Comparison of ENCODE assay signal across 15 mouse cellular contexts in the genomic region with DNA sequence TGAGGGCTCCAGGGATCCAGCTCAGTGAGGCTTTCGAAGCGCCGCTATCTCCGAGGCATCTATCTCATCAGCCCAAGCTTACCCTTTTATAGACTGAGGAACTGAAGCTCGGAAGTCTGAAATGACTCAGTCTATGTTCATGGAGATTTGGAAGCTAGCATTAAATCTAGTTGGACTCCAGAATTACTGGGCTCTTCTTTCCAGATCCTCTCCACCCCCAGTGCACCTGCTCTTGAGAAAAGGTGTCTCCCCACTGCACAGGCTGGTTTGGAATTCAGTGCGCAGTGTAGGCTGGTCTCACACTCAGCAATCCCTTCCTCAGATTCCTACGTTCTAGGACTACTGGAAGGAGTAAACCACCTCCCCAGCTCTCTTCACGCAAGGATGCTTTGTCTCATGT.
"Had no signal": no experiment of that assay in that cellular context is flagged by ENCODE, and none has a peak within 500 bp of the region (broad histone marks: within the 10 kb centered on the region; RNA-seq: fewer than 3 reads in every experiment).

No protein-coding gene starts in this region.

- ATAC-seq: intestine, embryonic 16.5 days; liver, postnatal 0 days; midbrain, embryonic 13.5 days had no signal

- H3K27me3 ChIP-seq: kidney, embryonic 15.5 days; limb, embryonic 12.5 days; liver, embryonic 13.5 days; lung, embryonic 15.5 days; megakaryocyte, embryonic 14.5 days; midbrain, embryonic 13.5 days had no signal

- H3K4me2 ChIP-seq: kidney, embryonic 15.5 days; limb, embryonic 12.5 days; liver, embryonic 13.5 days; lung, embryonic 15.5 days; midbrain, embryonic 13.5 days had no signal

- H3K9ac ChIP-seq: kidney, embryonic 15.5 days; limb, embryonic 12.5 days; liver, embryonic 13.5 days; liver, postnatal 0 days; lung, embryonic 15.5 days; midbrain, embryonic 13.5 days had no signal

- DNase-seq: kidney, adult 2 months; kidney, postnatal 14 days; liver; liver, embryonic 13.5 days; liver, postnatal 0 days; lung, postnatal 14 days; thymus, adult 2 months; thymus, postnatal 25 days had no signal

- H3K27ac ChIP-seq: kidney, embryonic 15.5 days; limb, embryonic 12.5 days; liver, embryonic 13.5 days; lung, embryonic 15.5 days; macrophage; midbrain, embryonic 13.5 days had no signal

- H3K4me3 ChIP-seq: kidney, embryonic 15.5 days; limb, embryonic 12.5 days; liver, embryonic 13.5 days; lung, embryonic 15.5 days; megakaryocyte, embryonic 14.5 days; midbrain, embryonic 13.5 days had no signal

- H3K9me3 ChIP-seq: kidney, embryonic 15.5 days; limb, embryonic 12.5 days; liver, embryonic 13.5 days; lung, embryonic 15.5 days; megakaryocyte, embryonic 14.5 days; midbrain, embryonic 13.5 days had no signal

- H3K36me3 ChIP-seq: lung, embryonic 15.5 days; midbrain, embryonic 13.5 days had no signal
